Mouse (Mus musculus): Measurements from ENCODE around the gene Rassf3.

GRCm38 (mm10) chr10:121367271-121367670 lies 108.9 kb downstream of the Rassf3 start:
- no peak for TF ChIP-seq CTCF (IDR thresholded peaks at IDR 0.05; ENCODE audit: borderline replicate concordance, control insufficient read depth, extremely low read depth, insufficient read depth, low read length, poor library complexity)
- no peak for TF ChIP-seq POLR2A (IDR thresholded peaks at IDR 0.05; ENCODE audit: control insufficient read depth, extremely low read depth, insufficient read depth, low read length, poor library complexity)

Measured in thymus, adult 2 months (tissue).